Mouse (Mus musculus) lung, adult 2 months (tissue): ENCODE results near the gene Rreb1.

ENCODE experiments used
- CTCF ChIP-seq: fragments of 200-500 bp; IDR thresholded peaks from 2 replicates; pipeline ENCODE4 v1.5.1; 2011; ENCODE audit warnings: mild to moderate bottlenecking, low read length, control low read depth; ENCODE audit not compliant: insufficient read depth
- POLR2A ChIP-seq: fragments of 200-500 bp; IDR thresholded peaks from 2 replicates; pipeline ENCODE4 v1.6.1; 2011; ENCODE audit warnings: low read depth, mild to moderate bottlenecking, control low read depth, low read length, borderline replicate concordance; ENCODE audit errors: extremely low read depth

DNA sequence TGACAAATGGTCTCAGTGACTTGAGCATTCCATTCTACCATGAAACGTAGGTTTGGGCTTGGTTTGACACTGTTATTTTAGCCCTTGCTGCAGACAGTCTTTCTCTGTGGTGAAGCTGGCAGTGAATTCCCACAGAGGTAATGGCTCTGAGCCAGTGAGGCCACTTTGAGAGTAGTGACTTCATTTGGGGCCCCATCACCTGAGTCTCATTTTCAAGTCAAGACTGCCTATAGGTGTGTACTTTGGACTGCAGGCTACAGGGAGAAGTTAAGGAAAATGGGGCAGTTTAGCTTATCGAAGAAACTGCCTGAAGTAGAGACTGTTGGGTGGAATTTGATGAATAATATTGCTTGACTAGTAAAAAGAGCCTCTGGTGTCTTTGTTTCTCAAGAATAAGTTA lies 131.0 kb downstream of the Rreb1 start:
- TF ChIP-seq POLR2A (no peak), CTCF (no peak)
